Mouse (Mus musculus): ENCODE measurements around the gene St8sia1. TPM values are rescaled to one million over a fixed set of nuclear protein-coding genes. Genes with fewer than 3 reads are reported as not detected.

Gene St8sia1
- 0.04 and 0.06 TPM in 2 replicates for polyA plus RNA-seq (2012; rRNA removed; ENCODE audit: low replicate concordance)

GRCm38 (mm10) chr6:142964076-142964530, at the start of gene St8sia1:
Gene St8sia1 (minus strand): TSS chr6:142964452.

GRCm38 (mm10) chr6:142804402-142804801, 159.8 kb downstream of the St8sia1 start, which contains the start of gene Sult6b2:
Gene Sult6b2 (minus strand): TSS chr6:142804502.

Other genes with a start within 250 kb of the St8sia1 start
- gene Cmas, start 207.8 kb downstream of the St8sia1 start, polyA plus RNA-seq (2012; rRNA removed; ENCODE audit: low replicate concordance), result 23.3 and 47.3 TPM in 2 replicates
- 0.76 and 52.3 TPM in 2 replicates for gene Sult6b2, start 159.9 kb downstream of the St8sia1 start, polyA plus RNA-seq (2012; rRNA removed; ENCODE audit: low replicate concordance)
- gene C2cd5, start 135.7 kb upstream of the St8sia1 start, polyA plus RNA-seq (2012; rRNA removed; ENCODE audit: low replicate concordance), result 6.7 and 9.9 TPM in 2 replicates
- gene Etnk1, start 202.8 kb upstream of the St8sia1 start, polyA plus RNA-seq (2012; rRNA removed; ENCODE audit: low replicate concordance), result 16.8 and 31.2 TPM in 2 replicates